Mouse (Mus musculus): ENCODE results near the gene Mrpl40. TPM values are rescaled to one million over a fixed set of nuclear protein-coding genes. Genes with fewer than 3 reads are reported as not detected.
"Not testable (repeated sequence)": the region's sequence is repeated elsewhere in the genome, so short reads cannot be mapped to it uniquely, and the experiment has no call there.

Mrpl40 gene
- total RNA-seq (2021): 10 to 100 TPM; 36.1 to 38.2 TPM
- long read RNA-seq, experiment 1, transcript Mrpl40-201 (4 exons, 1,280 nt): major isoform, 34 of 54 reads
- long read RNA-seq, experiment 1, transcript Mrpl40-202 (4 exons, 778 nt): minor isoform, 11 of 54 reads
- long read RNA-seq, experiment 1, partial matches to known transcripts: 2 of 54 reads
- long read RNA-seq, experiment 1, other reads (novel, unspliced or antisense): 7 of 54 reads
- long read RNA-seq, experiment 2, transcript Mrpl40-201 (4 exons, 1,280 nt): major isoform, 33 of 43 reads
- long read RNA-seq, experiment 2, transcript Mrpl40-202 (4 exons, 778 nt): minor isoform, 6 of 43 reads
- long read RNA-seq, experiment 2, partial matches to known transcripts: 1 of 43 reads
- long read RNA-seq, experiment 2, other reads (novel, unspliced or antisense): 2 of 43 reads

GRCm38 (mm10) chr16:18876442-18877308 is at the start of gene Mrpl40, which contains the start of gene Hira:
Mrpl40 (minus strand) TSS chr16:18876862.
Hira (plus strand) TSS chr16:18877037.
- peak; percentile 87 to 96 for DNase-seq (ENCODE audit: low spot score in 2 of 2)

- DNase-seq (ENCODE audit: low spot score in 2 of 2): no peak
Measured at GRCm38 (mm10) chr16:18921771-18922170, 45.1 kb upstream of the Mrpl40 start.

GRCm38 (mm10) chr16:18916064-18916463 is 39.4 kb upstream of the Mrpl40 start:
- no peak for DNase-seq (ENCODE audit: low spot score in 2 of 2)

- DNase-seq (ENCODE audit: low spot score in 2 of 2): no peak
Measured at GRCm38 (mm10) chr16:18905648-18906047, 29.0 kb upstream of the Mrpl40 start.

GRCm38 (mm10) chr16:18896429-18896828 is 19.8 kb upstream of the Mrpl40 start:
- DNase-seq (ENCODE audit: low spot score in 2 of 2): no peak

- DNase-seq (ENCODE audit: low spot score in 2 of 2): no peak
Measured at GRCm38 (mm10) chr16:18895249-18895648, 18.6 kb upstream of the Mrpl40 start.

- DNase-seq (ENCODE audit: low spot score in 2 of 2): no peak
Measured at GRCm38 (mm10) chr16:18893840-18894372, 17.2 kb upstream of the Mrpl40 start.

GRCm38 (mm10) chr16:18884044-18884443 is 7.4 kb upstream of the Mrpl40 start:
- DNase-seq (ENCODE audit: low spot score in 2 of 2): no peak

- DNase-seq (ENCODE audit: low spot score in 2 of 2): peak in 1 of 2 experiments; percentile 8
Measured at GRCm38 (mm10) chr16:18878091-18878720, 1.5 kb upstream of the Mrpl40 start.

- DNase-seq (ENCODE audit: low spot score in 2 of 2): peak; percentile 30 to 42
Measured at GRCm38 (mm10) chr16:18877386-18878090, 876 bp upstream of the Mrpl40 start.

- no peak for DNase-seq (ENCODE audit: low spot score in 2 of 2)
Measured at GRCm38 (mm10) chr16:18876091-18876441, 596 bp downstream of the Mrpl40 start.

- not testable (repeated sequence) for DNase-seq (ENCODE audit: low spot score in 2 of 2)
Measured at GRCm38 (mm10) chr16:18870495-18870894, 6.2 kb downstream of the Mrpl40 start.

- DNase-seq (ENCODE audit: low spot score in 2 of 2): no peak
Measured at GRCm38 (mm10) chr16:18860186-18860585, 16.5 kb downstream of the Mrpl40 start.

GRCm38 (mm10) chr16:18858551-18858950 is 18.1 kb downstream of the Mrpl40 start:
- DNase-seq (ENCODE audit: low spot score in 2 of 2): peak in 1 of 2 experiments; percentile 37

GRCm38 (mm10) chr16:18849521-18850190 is 27.0 kb downstream of the Mrpl40 start:
- not testable (repeated sequence) for DNase-seq (ENCODE audit: low spot score in 2 of 2)

GRCm38 (mm10) chr16:18846301-18846820 is 30.3 kb downstream of the Mrpl40 start:
- DNase-seq (ENCODE audit: low spot score in 2 of 2): no peak

- no peak for DNase-seq (ENCODE audit: low spot score in 2 of 2)
Measured at GRCm38 (mm10) chr16:18838346-18838745, 38.3 kb downstream of the Mrpl40 start.

GRCm38 (mm10) chr16:18836468-18837208 is 40.0 kb downstream of the Mrpl40 start, which contains the start of the genes 2510002D24Rik and Gm28539:
2510002D24Rik (plus strand) TSS chr16:18836578.
Gm28539 (plus strand) TSS chr16:18836584.
- DNase-seq (ENCODE audit: low spot score in 2 of 2): peak; percentile 94 to 96

GRCm38 (mm10) chr16:18836073-18836467 is 40.6 kb downstream of the Mrpl40 start:
- no peak for DNase-seq (ENCODE audit: low spot score in 2 of 2)

Data from left cerebral cortex, adult 18-20 months (tissue).